ENCODE assay signal across 14 mouse cellular contexts in the genomic region with DNA sequence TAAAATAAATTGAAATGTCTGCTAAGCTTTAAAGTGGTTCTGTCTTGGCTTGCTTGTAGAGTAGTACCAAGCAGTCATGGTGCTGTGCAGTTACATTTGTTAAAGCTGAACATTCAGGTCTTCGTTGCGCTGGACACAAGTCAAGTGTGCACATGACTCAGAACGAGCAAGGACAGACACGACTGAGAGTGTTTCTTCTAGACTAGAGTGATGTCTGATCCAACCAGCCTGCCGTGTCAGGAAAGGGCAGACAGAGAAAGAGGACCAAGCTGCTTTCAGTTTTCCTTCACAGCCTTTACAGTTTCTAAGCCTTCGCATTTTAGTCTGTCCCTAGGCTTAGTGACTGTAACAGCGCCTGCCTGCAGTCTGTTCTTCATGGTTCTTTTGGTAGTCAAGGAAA.
"Had no signal": no experiment of that assay in that cellular context is flagged by ENCODE, and none has a peak within 500 bp of the region (broad histone marks: within the 10 kb centered on the region; RNA-seq: fewer than 3 reads in every experiment).

No protein-coding gene starts in this region.

- H3K4me2 ChIP-seq: liver, embryonic 11.5 days; liver, embryonic 15.5 days; neural tube, embryonic 15.5 days had no signal

- H3K27me3 ChIP-seq: liver, embryonic 15.5 days; neural tube, embryonic 15.5 days had no signal

- DNase-seq: kidney, adult 8-10 months; kidney, postnatal 25 days; midbrain, embryonic 14.5 days; right cerebral cortex, postnatal 4 days; spleen, adult 18-20 months; thymus, adult 18-20 months; thymus, postnatal 14 days had no signal

- H3K27ac ChIP-seq: left cerebral cortex, adult 2 months; limb, embryonic 10.5 days; liver, embryonic 15.5 days; midbrain, embryonic 10.5 days; neural tube, embryonic 15.5 days had no signal

- H3K9me3 ChIP-seq: limb, embryonic 10.5 days; liver, embryonic 15.5 days; midbrain, embryonic 10.5 days; neural tube, embryonic 15.5 days had no signal

- H3K4me3 ChIP-seq: left cerebral cortex, adult 2 months; limb, embryonic 10.5 days; liver, embryonic 15.5 days; midbrain, embryonic 10.5 days; myocyte; neural tube, embryonic 15.5 days had no signal

- H3K9ac ChIP-seq: liver, embryonic 15.5 days; neural tube, embryonic 15.5 days had no signal
